Mouse (Mus musculus) B cell, adult 67 days (primary cell): ENCODE measurements around the gene Rrp9. TPM values are rescaled to one million over a fixed set of nuclear protein-coding genes. Genes with fewer than 3 reads are reported as not detected.

ENCODE experiments used
- total RNA-seq, 2 experiments: library from RNA; stranded (reverse); gene quantifications; 4 replicates each; pipeline ENCODE4 v1.2.4; 2023

The Rrp9 gene
- 10 to 100 TPM; 56.8 to 66.2 TPM for total RNA-seq

GRCm38 (mm10) chr9:106475663-106476001 is at the start of gene Rrp9:
Rrp9 (plus strand) TSS chr9:106475963.

GRCm38 (mm10) chr9:106429221-106430014 is 46.3 kb upstream of the Rrp9 start, which contains the start of gene Rpl29:
Rpl29 (plus strand) TSS chr9:106429454.

GRCm38 (mm10) chr9:106447348-106447747 is 28.4 kb upstream of the Rrp9 start, which contains the start of the genes Abhd14b and Abhd14a:
Abhd14b (plus strand) TSS chr9:106447459.
Abhd14a (minus strand) TSS chr9:106447678.

GRCm38 (mm10) chr9:106453271-106454070 is 22.3 kb upstream of the Rrp9 start, which contains the start of gene Pcbp4:
Pcbp4 (plus strand) TSS chr9:106453291.

GRCm38 (mm10) chr9:106465571-106466200 is 10.1 kb upstream of the Rrp9 start, which contains the start of gene Gpr62:
Gpr62 (minus strand) TSS chr9:106465938.

DNA sequence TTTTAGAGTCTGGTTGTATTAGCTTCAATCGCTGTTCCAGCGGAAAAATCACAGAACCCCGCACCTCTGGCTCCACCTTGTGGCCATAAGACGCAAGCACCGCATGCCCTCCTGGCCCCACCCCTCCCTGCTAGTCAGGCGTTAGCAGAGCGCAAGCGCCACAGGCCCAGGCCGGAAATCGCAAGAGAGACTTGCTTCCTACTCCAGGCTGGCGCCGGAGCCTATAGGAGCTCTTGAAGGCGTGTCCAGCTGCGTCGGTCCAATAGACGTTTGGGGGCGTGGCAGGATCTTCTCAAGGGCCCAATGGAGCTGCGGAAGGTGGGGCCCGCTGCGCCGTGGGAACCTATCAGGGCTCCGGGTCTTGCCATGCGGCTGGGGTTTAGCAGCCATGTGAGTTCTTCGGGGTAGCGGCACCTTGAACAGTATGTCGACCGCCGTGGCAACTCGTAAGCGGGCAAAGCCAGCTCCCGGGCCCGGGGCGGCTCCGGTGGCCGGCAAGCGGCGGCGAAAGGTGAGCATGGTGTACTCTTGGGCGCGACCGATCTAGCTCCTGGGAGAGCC is 1.2 kb downstream of the Rrp9 start, which contains the start of gene Parp3:
TSS of gene Parp3 (minus strand) at position 26 of the 561 bp plus-strand sequence.

DNA sequence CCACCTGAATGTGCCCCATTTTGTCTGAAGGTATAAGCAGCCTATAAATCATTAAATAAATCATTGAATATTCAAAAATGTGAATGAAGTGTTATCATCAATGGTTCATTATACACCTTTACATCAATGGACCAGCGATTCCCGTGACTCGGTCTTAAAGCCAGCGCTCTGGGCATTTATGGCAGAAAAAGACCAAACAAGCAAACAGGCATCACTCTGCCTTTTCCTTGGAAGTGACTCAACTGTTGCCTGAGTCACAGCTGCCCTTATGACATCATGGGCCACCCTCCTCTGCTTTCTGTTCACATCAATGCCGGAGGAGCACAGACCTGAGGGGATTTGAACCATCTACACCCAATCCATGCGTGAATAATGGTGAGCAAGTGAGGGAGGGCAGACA is 23.9 kb downstream of the Rrp9 start, which contains the start of gene Iqcf1:
TSS of gene Iqcf1 (plus strand) at position 301 of the 400 bp plus-strand sequence.

DNA sequence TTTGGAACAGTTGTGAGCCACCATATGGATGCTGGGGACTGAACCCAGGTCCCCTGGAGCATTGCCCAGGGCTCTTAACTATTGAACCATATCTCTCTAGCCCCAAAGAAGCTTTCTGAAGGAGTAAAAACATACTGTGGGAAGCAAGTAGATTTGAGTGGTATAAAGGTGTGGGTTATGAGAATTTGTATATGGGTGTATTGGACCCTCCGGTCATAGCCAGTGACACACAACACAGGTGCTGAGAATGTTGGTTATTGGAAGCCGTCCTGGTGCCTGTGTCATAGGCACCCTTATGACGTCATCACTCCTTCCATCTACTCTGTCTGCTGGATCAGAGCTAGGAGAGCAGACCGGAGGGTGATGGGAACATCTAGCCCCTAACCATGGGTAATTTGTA is 38.5 kb downstream of the Rrp9 start, which contains the start of gene Iqcf5:
TSS of gene Iqcf5 (plus strand) at position 301 of the 400 bp plus-strand sequence.

Other genes starting within 250 kb of the Rrp9 start
- gene Alas1, start 227.3 kb upstream of the Rrp9 start, total RNA-seq: 10 to 100 TPM; 44.0 to 54.8 TPM
- gene Poc1a, start 194.9 kb upstream of the Rrp9 start, total RNA-seq: 1 to 10 TPM; 2.6 to 5.6 TPM
- gene Dusp7, start 107.3 kb upstream of the Rrp9 start, total RNA-seq: 10 to 100 TPM; 32.4 to 33.5 TPM
- 100 to 1,000 TPM; 725 to 762 TPM for gene Rpl29, start 46.5 kb upstream of the Rrp9 start, total RNA-seq
- 10 to 100 TPM; 19.8 to 22.0 TPM for gene Acy1, start 37.6 kb upstream of the Rrp9 start, total RNA-seq
- gene Abhd14b, start 28.5 kb upstream of the Rrp9 start, total RNA-seq: 1 to 10 TPM; 7.3 to 7.4 TPM
- gene Abhd14a, start 28.3 kb upstream of the Rrp9 start, total RNA-seq: 1 to 10 TPM; 7.1 to 8.2 TPM
- gene Pcbp4, start 22.7 kb upstream of the Rrp9 start, total RNA-seq: 1 to 10 TPM; 5.3 to 9.0 TPM
- under 1 TPM; 0.52 to 0.92 TPM for gene Gpr62, start 10.0 kb upstream of the Rrp9 start, total RNA-seq
- gene Parp3, start 986 bp downstream of the Rrp9 start, total RNA-seq: 10 to 100 TPM; 54.1 to 54.2 TPM
- not detected for gene Iqcf1, start 24.0 kb downstream of the Rrp9 start, total RNA-seq
- gene Iqcf5, start 38.6 kb downstream of the Rrp9 start, total RNA-seq: 1 to 10 TPM in 1 of 2 experiments, not detected in 1; 1.1 TPM
- gene Iqcf3, start 85.7 kb downstream of the Rrp9 start, total RNA-seq: not detected
- gene Iqcf4, start 95.0 kb downstream of the Rrp9 start, total RNA-seq: not detected
- not detected for gene Iqcf6, start 150.6 kb downstream of the Rrp9 start, total RNA-seq
- not detected for gene Grm2, start 180.1 kb downstream of the Rrp9 start, total RNA-seq
- 10 to 100 TPM; 35.5 to 35.7 TPM for gene Tex264, start 210.0 kb downstream of the Rrp9 start, total RNA-seq